Mouse (Mus musculus) liver, embryonic 15.5 days (tissue): ENCODE data around the gene Mrpl17. TPM values are rescaled to one million over a fixed set of nuclear protein-coding genes. Genes with fewer than 3 reads are reported as not detected.
A peak's percentile ranks its signal among the peaks of the same experiment; 100 is the strongest.

Experiments
- ATAC-seq: fragments of 200-750 bp; cut with Nextera tagmentation; 2 replicates; pipeline ENCODE4 v1.8.0; 2017; ENCODE audit warnings: moderate number of reproducible peaks, mild to moderate bottlenecking, moderate library complexity; ENCODE audit not compliant: insufficient read depth
- H3K27ac ChIP-seq: fragments of 300-500 bp; sonication (generic); replicated peaks from 2 replicates; pipeline ENCODE4 v1.5.1; 2015; ENCODE audit warnings: mild to moderate bottlenecking, inconsistent platforms
- H3K27me3 ChIP-seq: fragments of 300-500 bp; sonication (generic); 2 replicates; pipeline ENCODE4 v1.6.1; 2015; ENCODE audit warnings: mild to moderate bottlenecking, inconsistent platforms
- H3K36me3 ChIP-seq: fragments of 300-500 bp; sonication (generic); replicated peaks from 2 replicates; pipeline ENCODE4 v1.6.1; 2015; ENCODE audit warnings: moderate library complexity, mild to moderate bottlenecking, inconsistent platforms
- H3K4me1 ChIP-seq: fragments of 300-500 bp; sonication (generic); replicated peaks from 2 replicates; pipeline ENCODE4 v1.6.1; 2015; ENCODE audit warnings: inconsistent platforms
- H3K4me2 ChIP-seq: fragments of 300-500 bp; sonication (generic); 2 replicates; pipeline ENCODE4 v1.6.1; 2015; ENCODE audit warnings: moderate library complexity, mild to moderate bottlenecking, inconsistent platforms
- H3K4me3 ChIP-seq: fragments of 300-500 bp; sonication (generic); replicated peaks from 2 replicates; pipeline ENCODE4 v1.5.1; 2015; ENCODE audit warnings: mild to moderate bottlenecking, inconsistent platforms
- H3K9ac ChIP-seq: fragments of 300-500 bp; sonication (generic); 2 replicates; pipeline ENCODE4 v1.6.1; 2015; ENCODE audit warnings: moderate library complexity, mild to moderate bottlenecking, inconsistent platforms
- H3K9me3 ChIP-seq: fragments of 300-500 bp; sonication (generic); replicated peaks from 2 replicates; pipeline ENCODE4 v1.6.1; 2016; ENCODE audit warnings: inconsistent platforms
- WGBS: fragments of 180-500 bp; shearing (Covaris S2); methylation state at CpG from one replicate; pipeline ENCODE4 v1.1.7; 2015; ENCODE audit warnings: mixed read lengths; ENCODE audit not compliant: insufficient replicate concordance; 5-methylcytosine and 5-hydroxymethylcytosine counted together
- polyA plus RNA-seq: library from polyadenylated mRNA; unstranded; fragments of >200 nt; fragmentation: Nextera tagmentation; extraction: Ambion mirVana; gene quantifications from 2 replicates; pipeline ENCODE4 v1.2.1, GENCODE M21; 2015

Gene Mrpl17
- polyA plus RNA-seq, 1 experiment from 2014 or later: 216 TPM

GRCm38 (mm10) chr7:105764331-105764730 lies 46.6 kb downstream of the Mrpl17 start:
- Histone ChIP-seq H3K4me2 (no peak overlapping the region), H3K27me3 (peaks cover 35% of the 10 kb centered on the region), H3K36me3 (no peaks in the 10 kb centered on the region), H3K9ac (no peak overlapping the region), H3K9me3 (no peaks in the 10 kb centered on the region), H3K4me1 (peaks cover 15% of the 10 kb centered on the region; the same call in 1 of the 2 replicates), H3K27ac (no peak overlapping the region), H3K4me3 (no peak overlapping the region)
- whole genome bisulfite sequencing: 74% methylated on average over 11 of the region's 11 CpGs
- ATAC-seq: no peak

GRCm38 (mm10) chr7:105762517-105763270 lies 48.2 kb downstream of the Mrpl17 start:
- 20% methylated on average over 55 of the region's 55 CpGs for WGBS
- ATAC-seq: peak; percentile 11; the same call in 1 of the 2 replicates
- H3K9ac ChIP-seq: no peak overlapping the region

GRCm38 (mm10) chr7:105761813-105762484 lies 49.0 kb downstream of the Mrpl17 start:
- Histone ChIP-seq H3K9ac (no peak overlapping the region), H3K27ac (no peak overlapping the region), H3K4me2 (peak overlapping the region; percentile 62), H3K4me1 (peaks cover 7% of the 10 kb centered on the region; the same call in 1 of the 2 replicates), H3K36me3 (no peaks in the 10 kb centered on the region), H3K4me3 (peak overlapping the region; percentile 36), H3K9me3 (no peaks in the 10 kb centered on the region), H3K27me3 (peaks cover 35% of the 10 kb centered on the region)
- WGBS: 15% methylated on average over 51 of the region's 51 CpGs
- peak; percentile 40 for ATAC-seq

More at GRCm38 (mm10) chr7:105762517-105763270, 48.2 kb downstream of the Mrpl17 start:
- H3K36me3 ChIP-seq: no peaks in the 10 kb centered on the region
- no peak overlapping the region for H3K27ac ChIP-seq
- H3K4me3 ChIP-seq: peak overlapping the region; percentile 36
- no peaks in the 10 kb centered on the region for H3K9me3 ChIP-seq
- peaks cover 35% of the 10 kb centered on the region for H3K27me3 ChIP-seq
- peaks cover 11% of the 10 kb centered on the region; the same call in 1 of the 2 replicates for H3K4me1 ChIP-seq
- peak overlapping the region; percentile 62 for H3K4me2 ChIP-seq

GRCm38 (mm10) chr7:105753281-105753680 lies 57.6 kb downstream of the Mrpl17 start:
- Histone ChIP-seq H3K4me2 (no peak overlapping the region), H3K9me3 (no peaks in the 10 kb centered on the region), H3K9ac (no peak overlapping the region), H3K36me3 (peaks cover 16% of the 10 kb centered on the region), H3K27me3 (no peaks in the 10 kb centered on the region), H3K27ac (no peak overlapping the region), H3K4me1 (peaks cover 16% of the 10 kb centered on the region), H3K4me3 (no peak overlapping the region)
- ATAC-seq: no peak
- 69% methylated on average over 10 of the region's 10 CpGs for WGBS

Other genes starting within 250 kb of the Mrpl17 start
- 2.3 and 2.4 TPM in 2 replicates for gene Apbb1, start 229.4 kb downstream of the Mrpl17 start, polyA plus RNA-seq
- 343 and 400 TPM in 2 replicates for gene Hpx, start 211.0 kb downstream of the Mrpl17 start, polyA plus RNA-seq
- gene Trim3, start 177.5 kb downstream of the Mrpl17 start, polyA plus RNA-seq: 3.5 and 4.9 TPM in 2 replicates
- 94.4 and 98.5 TPM in 2 replicates for gene Timm10b, start 171.0 kb downstream of the Mrpl17 start, polyA plus RNA-seq
- gene Arfip2, start 170.7 kb downstream of the Mrpl17 start, polyA plus RNA-seq: 10.9 and 13.8 TPM in 2 replicates
- 14.4 and 24.6 TPM in 2 replicates for gene Gm45799, start 170.5 kb downstream of the Mrpl17 start, polyA plus RNA-seq
- gene Dnhd1, start 160.3 kb downstream of the Mrpl17 start, polyA plus RNA-seq: 0.10 and 0.32 TPM in 2 replicates
- gene Ilk, start 74.5 kb downstream of the Mrpl17 start, polyA plus RNA-seq: 120 and 127 TPM in 2 replicates
- gene Rrp8, start 73.7 kb downstream of the Mrpl17 start, polyA plus RNA-seq: 10.7 and 12.6 TPM in 2 replicates
- gene Taf10, start 66.7 kb downstream of the Mrpl17 start, polyA plus RNA-seq: 110 and 117 TPM in 2 replicates
- gene Tpp1, start 58.9 kb downstream of the Mrpl17 start, polyA plus RNA-seq: 59.4 and 62.5 TPM in 2 replicates
- 0.76 and 0.82 TPM in 2 replicates for gene Dchs1, start 23.4 kb downstream of the Mrpl17 start, polyA plus RNA-seq
- 0.64 and 1.0 TPM in 2 replicates for gene Gm4070, start 142.9 kb upstream of the Mrpl17 start, polyA plus RNA-seq